Mouse (Mus musculus): ENCODE data around the gene Cpox.

DNA sequence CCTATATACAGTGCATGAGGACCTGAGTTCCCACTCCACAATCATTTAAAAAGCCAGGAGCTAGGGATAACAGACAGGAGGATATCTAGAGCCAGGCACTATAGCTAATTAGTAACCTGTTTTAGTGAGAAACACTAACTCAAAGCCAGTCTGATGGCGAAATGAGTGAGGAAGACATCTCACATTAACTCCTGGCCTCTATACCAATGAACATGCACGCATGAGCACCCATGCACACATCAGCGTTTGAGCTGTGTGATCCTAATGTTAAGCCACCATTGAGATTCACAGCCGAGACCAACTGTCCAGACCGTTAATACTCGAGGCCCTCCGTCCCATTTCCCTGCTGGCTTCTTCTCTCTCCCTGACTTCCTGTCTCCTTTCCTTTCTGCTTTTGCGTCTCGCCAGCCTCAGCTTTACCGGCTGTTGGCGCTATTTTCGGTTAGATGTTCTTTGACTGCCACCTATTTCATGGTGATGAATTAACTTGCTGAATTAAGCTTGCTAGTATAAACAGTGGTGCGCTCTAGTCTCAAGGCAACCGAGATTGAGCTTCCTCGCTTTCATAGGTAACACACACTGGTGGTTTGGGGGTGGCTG lies 3.8 kb downstream of the Cpox start:
- TF ChIP-seq MAFK (IDR thresholded peaks at IDR 0.05; ENCODE audit: insufficient read depth, low read depth, low read length) (no peak), HCFC1 (IDR thresholded peaks at IDR 0.05; ENCODE audit: borderline replicate concordance, insufficient read depth, low read length) (no peak), CHD2 (IDR thresholded peaks at IDR 0.05; ENCODE audit: low read depth, low read length) (no peak), ZNF384 (IDR thresholded peaks at IDR 0.05; ENCODE audit: low read depth, low read length) (no peak), ZC3H11A (IDR thresholded peaks at IDR 0.05; ENCODE audit: borderline replicate concordance, low read depth, low read length) (no peak)
